Mouse (Mus musculus): ENCODE results near the gene Zc3h12c. TPM values are rescaled to one million over a fixed set of nuclear protein-coding genes. Genes with fewer than 3 reads are reported as not detected.

Gene Zc3h12c
- total and polyA plus RNA-seq, 3 experiments, result 1.3 TPM; not detected in 1

GRCm38 (mm10) chr9:52113091-52113490 is 55.3 kb downstream of the Zc3h12c start:
- Histone ChIP-seq H3K27ac (ENCODE audit: control insufficient read depth, low read depth, low read length) (no peak overlapping the region), H3K27me3 (ENCODE audit: control insufficient read depth in 1 of 2, insufficient read depth in 2 of 2, low read length in 2 of 2) (no peaks in the 10 kb centered on the region), H3K9me3 (replicated peaks; ENCODE audit: insufficient read depth, low read length) (no peaks in the 10 kb centered on the region), H3K79me2 (ENCODE audit: control insufficient read depth, insufficient read depth, low read length, poor library complexity) (no peaks in the 10 kb centered on the region), H3K4me3 (ENCODE audit: control insufficient read depth in 1 of 2, insufficient read depth in 1 of 2, low read depth in 2 of 2, low read length in 2 of 2) (no peak overlapping the region), H3K36me3 (ENCODE audit: control insufficient read depth in 1 of 2, insufficient read depth in 2 of 2, low read length in 2 of 2) (peaks cover 0 to 20% of the 10 kb centered on the region in 2 experiments; a peak in 2 of 4 replicates), H3K4me1 (ENCODE audit: control insufficient read depth in 1 of 2, insufficient read depth in 2 of 2, low read length in 2 of 2) (peaks cover 10 to 26% of the 10 kb centered on the region in 2 experiments), H3K9ac (ENCODE audit: control insufficient read depth, low read depth, low read length, poor library complexity, severe bottlenecking) (no peak overlapping the region)
- TF ChIP-seq EP300 (IDR thresholded peaks at IDR 0.05; ENCODE audit: low read depth in 1 of 2, low read length in 2 of 2) (no peak), TBP (IDR thresholded peaks at IDR 0.05; ENCODE audit: low read depth, low read length) (no peak), NELFE (IDR thresholded peaks at IDR 0.05; ENCODE audit: low read depth, low read length) (no peak), GABPA (IDR thresholded peaks at IDR 0.05; ENCODE audit: low read depth, low read length) (no peak), BHLHE40 (IDR thresholded peaks at IDR 0.05; ENCODE audit: borderline replicate concordance, low read depth, low read length) (no peak), TAL1 (IDR thresholded peaks at IDR 0.05; ENCODE audit: low read length) (no peak), POLR2AphosphoS5 (IDR thresholded peaks at IDR 0.05; ENCODE audit: borderline replicate concordance, low read depth, low read length) (no peak), CTCF (IDR thresholded peaks at IDR 0.05 in 2 of 3, conservative IDR thresholded peaks at IDR 0.05 in 1 of 3; ENCODE audit: control insufficient read depth in 1 of 3, insufficient read depth in 1 of 3, low read depth in 2 of 3, low read length in 3 of 3, poor library complexity in 1 of 3, severe bottlenecking in 1 of 3) (no peak), E2F4 (IDR thresholded peaks at IDR 0.05; ENCODE audit: borderline replicate concordance, low read depth, low read length) (no peak)
- no peak for DNase-seq (ENCODE audit: low read depth, low spot score)

DNA sequence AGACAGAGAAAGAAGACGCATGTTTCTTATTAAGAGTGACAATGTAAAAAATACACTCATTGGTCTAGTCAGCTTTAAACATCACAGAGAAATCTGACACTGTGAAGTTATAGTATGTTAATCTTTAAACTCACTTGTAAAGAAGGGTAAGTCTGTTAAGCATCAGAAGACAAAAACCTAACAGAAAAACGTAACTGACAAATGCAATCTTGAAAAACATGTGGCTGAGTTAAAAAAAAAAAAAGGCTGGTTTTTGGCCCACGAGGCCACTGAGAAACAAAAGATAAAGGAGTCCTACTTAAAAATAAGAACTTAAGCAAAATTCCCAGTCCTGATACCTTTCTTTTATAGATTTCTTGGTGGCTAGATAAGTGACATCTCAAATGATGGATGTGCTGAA is 57.6 kb downstream of the Zc3h12c start:
- H3K9ac ChIP-seq (ENCODE audit: control insufficient read depth, low read depth, low read length, poor library complexity, severe bottlenecking), result no peak overlapping the region
- H3K4me3 ChIP-seq (ENCODE audit: control insufficient read depth in 1 of 2, insufficient read depth in 1 of 2, low read depth in 2 of 2, low read length in 2 of 2), result no peak overlapping the region
- H3K27me3 ChIP-seq (ENCODE audit: control insufficient read depth in 1 of 2, insufficient read depth in 2 of 2, low read length in 2 of 2), result no peaks in the 10 kb centered on the region
- H3K36me3 ChIP-seq (ENCODE audit: control insufficient read depth in 1 of 2, insufficient read depth in 2 of 2, low read length in 2 of 2), result peaks cover 0 to 20% of the 10 kb centered on the region in 2 experiments; a peak in 2 of 4 replicates
- peaks cover 12 to 26% of the 10 kb centered on the region in 2 experiments for H3K4me1 ChIP-seq (ENCODE audit: control insufficient read depth in 1 of 2, insufficient read depth in 2 of 2, low read length in 2 of 2)
- DNase-seq (ENCODE audit: low read depth, low spot score), result peak; percentile 62
- TF ChIP-seq GATA1 (IDR thresholded peaks at IDR 0.05; ENCODE audit: low read depth, low read length) (peak; percentile 68), POLR2A (IDR thresholded peaks at IDR 0.05; ENCODE audit: control insufficient read depth in 1 of 2, insufficient read depth in 1 of 2, low read depth in 1 of 2, low read length in 2 of 2, poor library complexity in 1 of 2) (no peak), MXI1 (IDR thresholded peaks at IDR 0.05; ENCODE audit: low read depth, low read length) (peak; percentile 74), TCF12 (IDR thresholded peaks at IDR 0.05; ENCODE audit: low read depth, low read length) (peak; percentile 91), BHLHE40 (IDR thresholded peaks at IDR 0.05; ENCODE audit: borderline replicate concordance, low read depth, low read length) (peak; percentile 55; the same call in 1 of the 2 replicates), SIN3A (IDR thresholded peaks at IDR 0.05; ENCODE audit: low read length) (peak; percentile 78), ELF1 (IDR thresholded peaks at IDR 0.05; ENCODE audit: low read depth, low read length) (no peak), MYC (IDR thresholded peaks at IDR 0.05; ENCODE audit: low read depth, low read length) (peak; percentile 88), USF2 (IDR thresholded peaks at IDR 0.05; ENCODE audit: borderline replicate concordance in 1 of 2, insufficient read depth in 1 of 2, low read depth in 1 of 2, low read length in 2 of 2) (no peak), SMC3 (IDR thresholded peaks at IDR 0.05; ENCODE audit: low read depth, low read length) (no peak), MAFK (IDR thresholded peaks at IDR 0.05; ENCODE audit: borderline replicate concordance, low read depth, low read length) (peak; percentile 39; the same call in 1 of the 2 replicates), MAX (IDR thresholded peaks at IDR 0.05; ENCODE audit: low read length) (peak; percentile 71; the same call in 1 of the 2 replicates), ZMIZ1 (IDR thresholded peaks at IDR 0.05; ENCODE audit: low read depth, low read length) (0 out of 2 replicates have a peak, but pooled peaks have one; percentile 53), ETS1 (IDR thresholded peaks at IDR 0.05; ENCODE audit: low read depth, low read length) (peak; percentile 91), MAZ (IDR thresholded peaks at IDR 0.05; ENCODE audit: low read depth, low read length) (no peak), USF1 (IDR thresholded peaks at IDR 0.05; ENCODE audit: low read depth, low read length) (peak; percentile 46; the same call in 1 of the 2 replicates), POLR2AphosphoS2 (IDR thresholded peaks at IDR 0.05; ENCODE audit: low read length) (no peak), MYB (IDR thresholded peaks at IDR 0.05; ENCODE audit: low read depth, low read length) (peak; percentile 94), ZNF384 (IDR thresholded peaks at IDR 0.05; ENCODE audit: low read depth, low read length) (peak; percentile 98), MEF2A (IDR thresholded peaks at IDR 0.05; ENCODE audit: extremely low read depth, insufficient replicate concordance, low read depth, low read length, poor library complexity, severe bottlenecking) (no peak), RCOR1 (IDR thresholded peaks at IDR 0.05; ENCODE audit: low read depth, low read length) (peak; percentile 75), EP300 (IDR thresholded peaks at IDR 0.05; ENCODE audit: low read depth in 1 of 2, low read length in 2 of 2) (peak; percentile 87 to 94)
- no peaks in the 10 kb centered on the region for H3K79me2 ChIP-seq (ENCODE audit: control insufficient read depth, insufficient read depth, low read length, poor library complexity)
- H3K27ac ChIP-seq (ENCODE audit: control insufficient read depth, low read depth, low read length), result peak overlapping the region; percentile 87
- H3K9me3 ChIP-seq (replicated peaks; ENCODE audit: insufficient read depth, low read length), result no peaks in the 10 kb centered on the region

Measured in MEL (cell line).